Mouse (Mus musculus) kidney, postnatal 25 days (tissue): ENCODE measurements around the gene Cep112.
"Not testable (repeated sequence)": the region's sequence is repeated elsewhere in the genome, so short reads cannot be mapped to it uniquely, and the experiment has no call there.

Experiments
- DNase-seq, 2 experiments: peaks; one replicate each; pipeline ENCODE4 v3.0.0; 2021; ENCODE audit warnings: mixed read lengths in 2 of 2

Gene Cep112

DNA sequence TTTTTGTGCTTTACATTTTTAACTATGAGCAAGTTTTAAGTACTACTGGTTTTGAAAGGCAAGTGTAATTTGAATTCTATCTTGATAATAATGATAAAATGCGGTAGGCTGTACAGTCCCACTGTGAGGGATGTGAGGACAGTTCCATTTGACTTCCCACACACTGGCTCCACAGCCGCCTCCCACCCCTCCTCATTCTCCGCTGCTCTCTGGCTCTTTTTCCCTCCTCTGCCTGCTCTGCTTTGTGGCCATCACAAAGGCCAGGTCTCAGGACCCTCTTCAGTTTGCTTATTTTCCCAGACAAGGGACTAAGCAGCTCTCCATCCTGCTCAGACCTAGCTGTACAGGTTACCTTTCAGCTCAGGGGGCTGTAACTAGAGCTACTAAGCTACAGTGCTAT lies 379.0 kb downstream of the Cep112 start:
- DNase-seq, result no peak

- DNase-seq, result no peak
These were observed 381.0 kb downstream of the Cep112 start for GRCm38 (mm10) chr11:108805947-108806346.

- no peak for DNase-seq
These were observed 384.6 kb downstream of the Cep112 start for GRCm38 (mm10) chr11:108809626-108810025.

DNA sequence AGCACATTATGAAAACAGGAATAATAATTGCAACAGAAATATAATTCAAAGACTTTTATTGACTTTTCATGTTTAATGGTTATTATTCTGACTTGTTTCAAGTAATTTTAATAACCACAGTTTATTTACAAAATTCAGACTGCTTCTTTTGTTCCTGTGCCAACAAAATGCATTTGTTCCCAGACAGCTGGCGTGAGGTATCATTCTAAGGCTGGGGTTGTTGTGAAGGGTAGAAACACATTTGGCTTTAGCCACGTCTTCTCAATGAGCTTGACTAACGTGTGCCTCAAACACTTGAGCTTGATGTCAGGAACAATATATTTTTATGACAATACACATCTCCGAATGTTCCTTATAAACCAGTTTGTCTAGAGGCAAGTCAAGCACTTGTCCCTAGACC lies 396.8 kb downstream of the Cep112 start:
- no peak for DNase-seq

- no peak for DNase-seq
These were observed 397.3 kb downstream of the Cep112 start for GRCm38 (mm10) chr11:108822257-108822656.

GRCm38 (mm10) chr11:108827321-108827720 lies 402.3 kb downstream of the Cep112 start:
- DNase-seq, result no peak

DNA sequence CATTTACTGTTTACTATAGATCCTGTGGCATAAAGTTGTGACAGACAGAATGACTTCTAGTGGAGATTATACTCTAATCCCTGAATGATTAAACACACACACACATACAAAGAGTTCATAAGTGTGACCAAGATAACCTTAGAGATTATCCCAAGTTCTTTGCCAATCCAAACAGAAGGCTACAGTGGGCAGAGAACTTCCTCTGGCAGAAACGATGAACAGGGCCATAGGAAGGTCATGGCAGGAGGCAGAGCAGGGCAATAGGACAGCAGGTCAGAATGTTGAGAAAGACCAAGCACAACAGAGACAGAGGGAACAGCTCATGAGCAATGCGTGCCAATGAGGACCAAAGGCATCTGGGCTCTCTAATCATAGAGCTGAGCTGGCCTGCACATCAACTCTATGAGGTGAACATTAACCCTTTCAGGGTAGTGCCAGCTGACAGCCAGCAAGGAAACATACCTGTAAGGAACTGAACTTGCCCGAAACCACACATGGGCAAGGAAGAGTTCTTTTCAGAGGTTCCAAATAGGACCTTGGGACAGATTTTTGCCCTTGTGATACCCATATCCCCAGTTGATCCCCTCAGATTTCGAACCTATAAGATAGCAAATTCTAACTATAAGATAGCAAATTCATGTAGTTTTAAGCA lies 403.5 kb downstream of the Cep112 start:
- no peak for DNase-seq

DNA sequence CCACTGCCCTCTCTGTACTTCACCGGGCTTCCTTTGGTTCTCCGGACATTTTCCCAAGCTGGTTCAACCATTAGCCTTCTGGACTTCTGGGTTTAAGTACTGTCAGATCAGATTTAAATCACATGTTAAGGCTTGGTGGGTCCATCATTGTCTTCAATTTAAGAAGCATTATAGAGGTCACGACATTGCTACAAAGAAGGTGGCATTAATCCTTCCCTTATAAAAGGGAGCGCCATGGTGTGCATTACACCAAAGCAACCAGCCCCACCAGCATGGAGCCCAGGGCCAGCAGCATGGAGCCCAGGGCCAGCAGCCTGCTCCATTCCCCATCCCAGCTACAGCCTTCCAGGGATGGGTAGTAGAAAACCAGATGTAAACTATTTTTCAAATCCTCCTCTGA lies 411.7 kb downstream of the Cep112 start:
- no peak for DNase-seq

GRCm38 (mm10) chr11:108840195-108840594 lies 415.2 kb downstream of the Cep112 start:
- no peak for DNase-seq

GRCm38 (mm10) chr11:108842765-108843164 lies 417.8 kb downstream of the Cep112 start:
- no peak for DNase-seq

GRCm38 (mm10) chr11:108845971-108846370 lies 421.0 kb downstream of the Cep112 start:
- DNase-seq, result no peak

- DNase-seq, result no peak
These were observed 421.5 kb downstream of the Cep112 start for GRCm38 (mm10) chr11:108846479-108846878.

DNA sequence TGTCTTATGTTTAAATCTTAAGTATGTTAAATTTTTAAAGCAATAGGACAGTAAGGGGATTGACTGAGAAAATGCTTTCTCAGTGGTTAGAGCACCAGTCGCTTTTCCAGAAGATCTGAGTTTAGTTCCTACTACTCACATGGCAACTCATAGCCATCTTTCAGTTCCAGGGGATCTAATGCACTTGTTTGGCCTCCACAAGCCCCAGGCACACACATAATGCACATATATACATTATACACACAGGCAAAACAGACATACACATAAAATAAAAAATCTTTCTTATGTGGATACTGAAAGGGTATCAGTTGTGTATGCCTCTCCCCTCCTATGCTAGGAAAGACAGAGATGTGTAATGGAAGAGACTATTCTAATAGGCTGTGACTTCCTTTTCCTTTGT lies 426.8 kb downstream of the Cep112 start:
- DNase-seq, result no peak

GRCm38 (mm10) chr11:108857254-108857653 lies 432.3 kb downstream of the Cep112 start:
- DNase-seq, result no peak

GRCm38 (mm10) chr11:108857678-108858338 lies 432.8 kb downstream of the Cep112 start:
- no peak for DNase-seq

GRCm38 (mm10) chr11:108858339-108858804 lies 433.4 kb downstream of the Cep112 start:
- DNase-seq, result no peak

- no peak for DNase-seq
These were observed 433.9 kb downstream of the Cep112 start for GRCm38 (mm10) chr11:108858846-108859245.

DNA sequence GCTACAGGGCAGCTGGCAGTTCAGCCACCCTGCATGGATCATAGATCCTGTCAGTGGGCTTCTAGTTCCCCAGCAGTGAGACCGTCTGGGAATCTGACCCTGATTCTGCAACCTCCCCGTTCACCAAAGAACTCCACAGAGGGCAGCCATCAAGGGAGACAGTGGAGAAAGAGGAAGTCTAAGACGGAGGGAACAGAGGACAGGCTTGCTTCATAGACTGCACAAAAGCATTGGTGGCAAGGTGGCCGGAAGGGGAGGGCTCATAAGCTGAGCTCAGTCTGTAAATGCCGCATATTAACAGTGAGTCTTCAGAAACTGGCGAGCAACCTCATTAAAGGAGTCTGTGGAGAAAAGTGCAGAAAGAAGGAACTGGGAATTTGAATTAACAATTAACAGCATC lies 437.4 kb downstream of the Cep112 start:
- DNase-seq, result no peak

- no peak for DNase-seq
These were observed 440.8 kb downstream of the Cep112 start for GRCm38 (mm10) chr11:108865746-108866145.

GRCm38 (mm10) chr11:108867538-108867937 lies 442.5 kb downstream of the Cep112 start:
- no peak for DNase-seq

- not testable (repeated sequence) for DNase-seq
These were observed 446.3 kb downstream of the Cep112 start for GRCm38 (mm10) chr11:108871284-108871683.

GRCm38 (mm10) chr11:108871748-108872147 lies 446.8 kb downstream of the Cep112 start:
- no peak for DNase-seq

DNA sequence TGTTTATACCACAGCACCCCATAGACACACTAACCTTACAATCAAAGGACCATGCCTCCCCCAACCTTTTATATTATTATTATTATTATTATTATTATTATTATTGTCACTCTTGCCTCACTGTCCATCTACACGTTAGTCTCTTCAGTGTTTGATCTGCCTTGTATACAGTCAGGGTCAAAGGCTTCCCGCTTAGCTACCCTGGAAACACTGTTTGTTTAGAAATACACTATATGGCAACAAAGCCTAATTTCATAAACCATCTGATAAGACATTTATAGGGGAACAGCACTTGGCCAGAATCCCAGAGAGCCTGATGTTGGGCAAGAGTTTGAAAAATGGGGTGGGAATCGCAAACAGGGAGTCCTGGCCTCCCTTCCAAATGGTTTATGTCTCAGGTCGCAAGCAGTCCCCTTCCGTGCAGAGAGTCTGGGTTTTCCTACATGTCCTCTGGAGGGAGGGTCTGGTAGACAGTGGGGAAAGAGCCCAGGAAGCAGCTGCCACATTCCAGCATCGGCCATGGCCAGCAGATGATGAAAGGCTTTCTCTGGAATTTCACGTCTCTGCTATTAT lies 451.7 kb downstream of the Cep112 start:
- peak; percentile 10 to 15 for DNase-seq

- DNase-seq, result no peak
These were observed 452.5 kb downstream of the Cep112 start for GRCm38 (mm10) chr11:108877520-108877919.
